Mouse (Mus musculus) retina, postnatal 1 day (tissue): ENCODE results near the gene Med13l.
A peak's percentile ranks its signal among the peaks of the same experiment; 100 is the strongest.

Experiments used
- DNase-seq: peaks from one replicate; pipeline ENCODE4 v3.0.0-alpha.2; 2012

The Med13l gene

GRCm38 (mm10) chr5:118747026-118747425 lies 186.5 kb downstream of the Med13l start:
- DNase-seq = no peak

GRCm38 (mm10) chr5:118751446-118752179 lies 191.1 kb downstream of the Med13l start:
- DNase-seq = peak; percentile 77

DNA sequence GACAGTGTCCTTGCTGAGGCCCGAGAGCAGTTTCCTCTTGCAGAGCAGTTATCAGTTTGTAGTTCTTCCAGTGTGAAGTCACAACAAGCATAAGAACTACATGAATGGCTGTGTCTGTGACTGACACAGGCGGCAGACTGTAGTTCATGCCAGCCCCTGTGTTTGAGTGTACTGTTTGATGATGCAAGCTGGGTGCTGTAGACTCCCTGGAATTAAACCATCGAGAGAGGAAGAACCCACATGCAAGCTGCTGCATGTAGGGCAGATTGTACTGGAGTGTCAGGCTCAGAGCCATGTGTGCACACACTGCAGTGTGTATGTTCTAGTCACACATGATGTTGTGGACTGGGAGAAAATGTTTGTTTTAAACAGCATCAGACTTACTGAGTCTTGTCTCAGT lies 192.4 kb downstream of the Med13l start:
- DNase-seq = no peak

- DNase-seq = no peak
Measured at GRCm38 (mm10) chr5:118753471-118754044, 193.1 kb downstream of the Med13l start.

GRCm38 (mm10) chr5:118754191-118754759 lies 193.8 kb downstream of the Med13l start:
- peak; percentile 47 for DNase-seq

DNA sequence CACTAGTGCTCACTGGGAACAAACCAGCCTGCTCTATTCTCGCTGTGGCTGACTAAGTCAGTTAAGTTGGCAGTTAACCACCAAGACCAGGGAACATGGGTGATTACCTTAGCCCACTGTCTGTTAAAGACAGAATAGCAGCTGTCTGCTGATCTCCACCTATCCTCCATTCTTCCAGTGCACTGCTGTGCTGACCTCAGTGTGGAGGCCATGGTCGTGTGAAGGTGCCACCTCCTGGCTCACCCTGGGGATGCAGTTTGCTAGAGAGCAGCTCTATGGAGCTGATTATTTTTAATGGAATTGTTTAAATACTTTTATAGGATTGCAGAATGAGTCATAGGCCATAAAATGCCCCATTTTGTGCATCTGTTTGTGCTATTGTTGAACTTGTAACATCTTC lies 195.6 kb downstream of the Med13l start:
- DNase-seq = peak; percentile 54

DNA sequence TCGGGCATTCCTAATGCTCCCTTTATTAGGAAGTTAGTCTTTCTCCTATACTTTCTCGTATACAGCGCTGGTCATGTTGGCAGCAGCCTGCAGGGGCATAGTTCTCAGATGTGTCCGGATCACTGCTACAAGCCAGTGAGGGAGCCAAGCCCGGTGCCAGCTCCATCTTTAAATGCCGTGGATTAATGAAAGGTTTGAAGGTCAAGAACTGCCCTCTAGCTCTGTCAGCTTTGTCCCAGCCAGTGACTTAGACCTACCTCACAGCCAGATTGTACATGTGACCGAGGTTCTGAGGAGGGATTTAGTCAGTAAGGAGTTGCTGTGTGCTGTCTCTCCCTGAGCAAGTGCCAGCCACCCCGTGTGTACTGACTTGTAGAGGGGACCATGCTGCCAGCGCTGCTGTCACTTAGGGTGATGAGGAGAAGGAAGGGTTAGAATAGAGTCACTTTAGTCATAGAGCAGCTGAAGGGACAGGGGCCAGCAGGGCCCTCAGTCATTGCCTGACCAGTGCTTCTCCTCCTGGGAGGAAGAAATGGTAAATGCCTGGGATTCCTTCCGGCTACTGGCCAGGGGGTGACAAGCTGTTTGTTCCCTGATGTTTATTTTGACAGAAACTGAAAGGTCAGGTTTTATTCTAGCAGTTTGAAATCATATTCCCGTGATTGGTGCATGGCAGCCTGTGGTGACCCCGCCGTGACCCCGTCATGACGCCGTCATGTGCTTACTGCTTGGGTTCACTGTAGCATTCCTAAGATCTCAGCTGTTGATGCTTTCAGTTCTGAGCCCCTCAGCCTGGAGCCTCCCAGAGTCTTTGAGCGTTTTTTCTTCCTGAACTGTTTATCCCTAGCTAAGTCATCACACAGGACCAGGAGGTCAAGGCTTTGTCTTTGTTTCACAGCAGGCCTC lies 197.2 kb downstream of the Med13l start:
- peak; percentile 52 for DNase-seq

- no peak for DNase-seq
Measured at GRCm38 (mm10) chr5:118760986-118761385, 200.5 kb downstream of the Med13l start.

DNA sequence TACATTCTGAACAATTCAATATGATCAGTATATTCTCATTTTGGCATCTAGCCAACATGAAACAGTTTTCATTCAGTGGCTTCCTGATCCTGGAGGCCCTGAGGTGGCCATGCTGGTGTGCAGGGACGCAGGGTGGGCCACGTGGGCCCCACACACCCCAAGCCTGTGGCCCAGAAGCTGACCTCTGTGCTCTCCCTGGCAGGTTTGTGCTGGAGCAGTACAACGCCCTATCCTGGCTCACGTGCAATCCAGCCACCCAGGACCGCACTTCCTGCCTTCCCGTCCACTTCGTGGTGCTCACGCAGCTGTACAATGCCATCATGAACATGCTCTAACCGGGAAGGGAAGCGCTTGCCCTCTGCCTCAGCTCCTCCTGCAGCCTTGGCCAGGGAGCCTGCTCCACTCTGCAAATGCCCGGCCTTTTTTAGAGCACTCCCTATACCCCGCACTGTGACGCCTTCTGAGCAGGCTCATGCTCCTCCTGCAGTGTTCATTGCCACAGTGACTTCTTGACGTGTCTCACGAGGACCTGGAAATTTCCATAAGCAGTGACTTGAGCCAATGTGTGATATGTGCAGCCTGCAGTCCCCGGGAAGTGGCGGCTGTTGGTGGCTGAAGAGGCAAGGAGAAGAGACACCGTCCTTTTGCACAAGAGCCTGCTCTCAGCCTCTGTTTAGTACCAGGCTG lies 202.2 kb downstream of the Med13l start:
- no peak for DNase-seq

- peak; percentile 58 for DNase-seq
Measured at GRCm38 (mm10) chr5:118763353-118763752, 202.9 kb downstream of the Med13l start.

DNA sequence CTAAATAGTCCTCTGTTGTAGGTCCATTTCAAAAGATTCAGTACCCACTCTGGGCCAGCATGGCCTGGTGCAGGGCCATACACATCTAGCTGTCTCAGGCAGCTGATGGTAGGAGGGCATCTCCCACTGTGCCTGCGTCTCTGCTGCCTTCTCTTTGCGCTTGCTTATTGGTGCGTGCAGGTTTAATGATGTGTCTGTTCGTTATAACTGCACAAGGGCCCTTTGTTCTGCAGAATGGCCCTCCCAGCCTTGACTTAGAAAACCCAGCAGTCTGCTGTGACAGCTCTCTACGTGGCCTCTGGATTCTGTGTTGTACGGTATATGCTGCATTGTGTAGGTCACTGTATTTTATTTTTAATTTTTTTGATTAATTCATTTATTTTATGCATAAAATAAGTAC lies 208.7 kb downstream of the Med13l start:
- peak; percentile 98 for DNase-seq

DNA sequence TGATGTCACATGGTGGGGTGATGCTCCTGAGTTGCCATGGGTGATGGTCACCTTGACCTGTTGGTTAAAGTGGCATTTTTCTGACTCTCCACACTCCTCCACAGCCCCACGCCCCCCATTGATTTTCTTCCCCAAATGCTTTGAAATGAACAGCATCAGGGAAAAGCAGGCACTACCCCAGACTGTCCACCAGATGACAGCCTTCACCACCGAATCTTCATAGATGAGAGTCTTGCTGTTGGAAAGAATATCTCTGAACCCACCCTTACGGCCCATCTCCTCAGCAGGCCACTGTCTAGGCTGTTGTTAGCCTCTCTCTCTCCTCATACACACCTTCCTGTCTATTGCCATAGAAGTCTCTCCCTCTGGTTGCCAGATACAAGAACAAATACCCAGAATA lies 213.4 kb downstream of the Med13l start:
- peak; percentile 79 for DNase-seq

GRCm38 (mm10) chr5:118776396-118776795 lies 215.9 kb downstream of the Med13l start:
- peak; percentile 38 for DNase-seq

DNA sequence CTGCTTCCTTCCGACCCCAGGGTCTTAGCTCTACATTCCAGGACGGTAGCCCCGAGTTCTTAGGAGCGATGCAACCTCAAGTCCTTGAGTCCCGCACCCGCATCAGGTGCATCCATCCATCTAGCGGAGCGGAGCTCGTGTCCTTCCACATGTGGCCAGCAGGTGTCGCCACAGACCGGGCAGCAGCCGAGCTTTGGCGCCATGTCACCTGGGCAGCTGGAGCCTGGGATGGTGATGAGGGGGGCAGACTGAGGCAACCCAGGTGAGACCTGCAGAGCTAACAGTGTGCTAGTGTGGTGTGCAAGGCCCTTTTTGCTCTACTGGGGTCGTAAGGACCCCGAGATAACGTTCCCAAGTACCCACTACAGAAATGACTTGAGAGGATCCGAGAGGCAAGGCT lies 221.1 kb downstream of the Med13l start:
- DNase-seq = peak; percentile 73

- no peak for DNase-seq
Measured at GRCm38 (mm10) chr5:118782139-118782538, 221.7 kb downstream of the Med13l start.

DNA sequence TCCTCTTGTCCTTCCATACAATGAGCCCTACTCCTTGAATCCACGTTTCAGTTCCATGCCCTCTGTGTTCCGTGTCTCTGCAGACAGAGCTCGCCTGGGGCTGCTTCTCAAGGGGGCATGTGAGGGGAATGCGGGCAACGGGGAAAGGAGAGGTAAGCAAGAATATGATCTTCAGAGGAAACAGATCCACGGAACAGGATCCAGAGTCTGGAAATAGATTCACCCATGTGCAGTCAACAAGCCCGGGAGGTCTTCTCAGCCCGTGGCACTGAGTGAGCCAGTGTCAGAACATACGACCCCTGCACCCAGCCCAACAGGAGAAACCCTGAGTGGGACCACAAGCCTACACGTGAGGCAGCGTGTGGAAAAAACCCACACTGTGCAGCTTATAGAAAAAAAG lies 228.7 kb downstream of the Med13l start:
- no peak for DNase-seq

- DNase-seq = peak; percentile 25
Measured at GRCm38 (mm10) chr5:118789776-118790175, 229.3 kb downstream of the Med13l start.

DNA sequence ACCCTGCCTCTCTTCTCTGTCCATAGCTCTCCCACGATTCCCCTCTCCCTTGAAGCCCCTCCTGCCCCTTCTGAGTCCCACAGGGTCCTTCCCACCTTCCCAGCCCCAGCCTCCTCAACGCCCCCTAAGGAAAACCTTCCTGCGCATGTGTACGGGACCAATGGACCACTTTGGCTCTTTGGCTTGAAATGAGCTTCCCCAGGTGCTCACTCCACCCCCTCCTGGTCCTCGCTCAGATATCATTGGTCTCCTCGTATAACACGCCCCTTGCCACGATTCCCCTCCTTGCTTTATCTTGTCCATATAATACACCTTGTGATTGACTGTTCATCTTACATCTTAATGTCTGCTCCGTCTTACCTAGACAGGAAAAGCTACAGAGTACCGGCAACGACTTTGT lies 237.3 kb downstream of the Med13l start:
- DNase-seq = no peak

DNA sequence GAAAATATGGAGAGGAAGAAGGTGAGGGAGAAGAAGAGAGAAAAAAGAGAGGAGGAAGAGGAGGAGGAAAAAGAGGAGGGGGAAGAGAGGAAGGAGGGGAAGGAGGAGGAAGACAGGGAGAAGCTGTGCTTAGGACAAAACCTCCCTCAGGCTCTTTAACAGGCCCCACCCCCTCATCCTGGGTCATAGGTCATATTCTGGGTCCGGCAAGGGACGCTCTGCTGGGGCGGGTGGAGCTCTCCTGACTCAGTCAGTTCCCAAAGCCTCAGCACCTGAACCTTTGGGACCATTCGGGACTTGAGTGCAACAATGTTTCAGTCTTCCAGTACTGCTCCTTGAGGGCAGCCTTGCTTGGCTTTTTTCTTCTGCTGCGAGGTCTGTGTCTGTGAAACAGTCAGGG lies 241.1 kb downstream of the Med13l start:
- no peak for DNase-seq

DNA sequence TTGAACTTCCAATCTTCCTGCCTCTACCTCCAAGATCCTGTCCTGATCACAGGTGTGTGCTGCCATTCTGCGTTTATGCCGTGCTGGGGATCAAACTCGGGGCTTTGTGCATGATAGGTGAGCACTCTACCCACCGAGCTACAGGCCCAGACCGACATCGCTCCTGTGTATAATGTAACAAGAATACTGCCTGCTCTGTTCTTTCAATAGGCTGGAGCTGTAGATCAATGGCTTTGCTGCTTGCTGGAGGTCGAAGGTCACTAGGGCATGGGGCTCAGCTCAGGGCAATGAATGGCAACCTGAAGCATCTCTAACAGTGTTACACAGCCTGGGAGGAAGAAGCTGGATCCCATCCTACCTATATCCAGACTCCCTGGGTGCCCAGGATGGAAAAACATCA lies 241.6 kb downstream of the Med13l start:
- no peak for DNase-seq

GRCm38 (mm10) chr5:118808946-118809345 lies 248.5 kb downstream of the Med13l start:
- DNase-seq = no peak

GRCm38 (mm10) chr5:118809588-118809987 lies 249.1 kb downstream of the Med13l start:
- no peak for DNase-seq

GRCm38 (mm10) chr5:118811690-118812089 lies 251.2 kb downstream of the Med13l start:
- peak; percentile 59 for DNase-seq
